Mouse (Mus musculus) skeletal muscle tissue, adult 2 months (tissue): ENCODE measurements at regions not wholly inside any gene's neighbourhood (a gene's known extent, or its start where the extent isn't known, plus 50 kb on each side); places are given as distances from the start of the nearest gene placed in this dataset.
A peak's percentile ranks its signal among the peaks of the same experiment; 100 is the strongest.

ENCODE experiments used
- DNase-seq: peaks from one replicate; pipeline ENCODE4 v3.0.0-alpha.2; 2012; ENCODE audit warnings: low read depth, low spot score

GRCm38 (mm10) chr1:120667776-120668175 lies 65.6 kb downstream of the En1 start:
- DNase-seq = no peak

- DNase-seq = no peak
These were observed 81.5 kb downstream of the En1 start for GRCm38 (mm10) chr1:120683532-120684245.

GRCm38 (mm10) chr1:120685650-120686244 lies 83.5 kb downstream of the En1 start:
- DNase-seq = peak; percentile 5

- DNase-seq = no peak
These were observed 89.4 kb downstream of the En1 start for GRCm38 (mm10) chr1:120691571-120691970.

GRCm38 (mm10) chr1:120698189-120698588 lies 96.0 kb downstream of the En1 start:
- DNase-seq = no peak

GRCm38 (mm10) chr1:120704201-120704600 lies 102.0 kb downstream of the En1 start:
- no peak for DNase-seq

GRCm38 (mm10) chr1:120706011-120706410 lies 103.8 kb downstream of the En1 start:
- no peak for DNase-seq

- no peak for DNase-seq
These were observed 106.3 kb downstream of the En1 start for GRCm38 (mm10) chr1:120708511-120708910.

GRCm38 (mm10) chr1:120715105-120715877 lies 113.1 kb downstream of the En1 start:
- no peak for DNase-seq

GRCm38 (mm10) chr1:120726777-120727176 lies 124.6 kb downstream of the En1 start:
- no peak for DNase-seq

- DNase-seq = no peak
These were observed 125.2 kb downstream of the En1 start for GRCm38 (mm10) chr1:120727427-120727826.

- no peak for DNase-seq
These were observed 129.8 kb downstream of the En1 start for GRCm38 (mm10) chr1:120732003-120732402.

- no peak for DNase-seq
These were observed 131.5 kb downstream of the En1 start for GRCm38 (mm10) chr1:120733683-120734082.

- no peak for DNase-seq
These were observed 132.6 kb downstream of the En1 start for GRCm38 (mm10) chr1:120734846-120735245.

GRCm38 (mm10) chr1:120739499-120739898 lies 137.3 kb downstream of the En1 start:
- peak; percentile 29 for DNase-seq

GRCm38 (mm10) chr1:120741091-120741740 lies 139.0 kb downstream of the En1 start:
- DNase-seq = no peak

GRCm38 (mm10) chr1:120748963-120749362 lies 146.7 kb downstream of the En1 start:
- no peak for DNase-seq

GRCm38 (mm10) chr1:120753406-120753805 lies 151.2 kb downstream of the En1 start:
- DNase-seq = no peak

GRCm38 (mm10) chr1:120754337-120754736 lies 152.1 kb downstream of the En1 start:
- DNase-seq = no peak

- peak; percentile 78 for DNase-seq
These were observed 155.1 kb downstream of the En1 start for GRCm38 (mm10) chr1:120757283-120757821.

- DNase-seq = peak; percentile 91
These were observed 156.0 kb downstream of the En1 start for GRCm38 (mm10) chr1:120758172-120758571.

- DNase-seq = peak; percentile 83
These were observed 156.5 kb downstream of the En1 start for GRCm38 (mm10) chr1:120758762-120759161.
